Mouse (Mus musculus) heart, embryonic 14.5 days (tissue): ENCODE data around the gene Unc13d. TPM values are rescaled to one million over a fixed set of nuclear protein-coding genes. Genes with fewer than 3 reads are reported as not detected.

Experiments used
- ATAC-seq: fragments of 200-750 bp; cut with Nextera tagmentation; 2 replicates; pipeline ENCODE4 v1.8.0; 2017; ENCODE audit warnings: low read depth, moderate TSS enrichment; ENCODE audit not compliant: insufficient number of reproducible peaks, insufficient read depth, low FRiP score
- H3K27ac ChIP-seq, 2 experiments: fragments of 200-500 bp in 1 of 2; fragments of 300-500 bp in 1 of 2; sonication (generic) in 1 of 2; replicated peaks in 1 of 2; 2 replicates each; pipeline ENCODE4 v1.5.1; 2012 to 2014; ENCODE audit warnings: low read depth in 2 of 2, low read length in 2 of 2, control low read depth in 1 of 2, mild to moderate bottlenecking in 1 of 2, mixed read lengths in 1 of 2; ENCODE audit not compliant: control insufficient read depth in 1 of 2, insufficient read depth in 1 of 2
- H3K27me3 ChIP-seq: fragments of 300-500 bp; sonication (generic); 2 replicates; pipeline ENCODE4 v1.6.1; 2014; ENCODE audit warnings: mild to moderate bottlenecking, low read length, control low read depth; ENCODE audit not compliant: control insufficient read depth, insufficient read depth
- H3K36me3 ChIP-seq: fragments of 300-500 bp; sonication (generic); 2 replicates; pipeline ENCODE4 v1.6.1; 2014; ENCODE audit warnings: mild to moderate bottlenecking, control low read depth, low read length, mixed read lengths; ENCODE audit not compliant: control insufficient read depth, insufficient read depth
- H3K4me1 ChIP-seq, 2 experiments: fragments of 200-500 bp in 1 of 2; fragments of 300-500 bp in 1 of 2; sonication (generic) in 1 of 2; 2 replicates each; pipeline ENCODE4 v1.6.1; 2012 to 2014; ENCODE audit warnings: low read length in 2 of 2, control low read depth in 1 of 2, mixed read lengths in 1 of 2; ENCODE audit not compliant: control insufficient read depth in 2 of 2, insufficient read depth in 2 of 2
- H3K4me2 ChIP-seq: fragments of 300-500 bp; sonication (generic); 2 replicates; pipeline ENCODE4 v1.6.1; 2014; ENCODE audit warnings: mild to moderate bottlenecking, low read length
- H3K4me3 ChIP-seq, 2 experiments: fragments of 200-500 bp in 1 of 2; fragments of 300-500 bp in 1 of 2; sonication (generic) in 1 of 2; 2 replicates each; pipeline ENCODE4 v1.5.1; 2012 to 2014; ENCODE audit warnings: low read length in 2 of 2, mild to moderate bottlenecking in 2 of 2, control low read depth in 1 of 2, low read depth in 1 of 2, moderate library complexity in 1 of 2; ENCODE audit not compliant: control insufficient read depth in 1 of 2, insufficient read depth in 1 of 2
- H3K9ac ChIP-seq: fragments of 300-500 bp; sonication (generic); 2 replicates; pipeline ENCODE4 v1.6.1; 2014; ENCODE audit warnings: mild to moderate bottlenecking, low read length
- H3K9me3 ChIP-seq: fragments of 300-500 bp; sonication (generic); 2 replicates; pipeline ENCODE4 v1.6.1; 2016; ENCODE audit warnings: low read length, control low read depth; ENCODE audit not compliant: control insufficient read depth
- WGBS: fragments of 180-500 bp; shearing (Covaris S2); extraction: QIAGEN DNeasy Blood & Tissue Kit; methylation state at CpG from one replicate; pipeline ENCODE4 v1.1.7; 2014; 5-methylcytosine and 5-hydroxymethylcytosine counted together
- polyA plus RNA-seq: library from polyadenylated mRNA; unstranded; fragments of >200 nt; fragmentation: Nextera tagmentation; extraction: Ambion mirVana; gene quantifications from 2 replicates; pipeline ENCODE4 v1.2.1, GENCODE M21; 2014

Unc13d gene
- polyA plus RNA-seq, 1 experiment from 2014 or later = 0.69 TPM

- Histone ChIP-seq H3K4me1 (no peaks in the 10 kb centered on the region), H3K27ac (no peak overlapping the region), H3K27me3 (no peaks in the 10 kb centered on the region), H3K4me3 (no peak overlapping the region), H3K9me3 (no peaks in the 10 kb centered on the region), H3K36me3 (peaks cover 59% of the 10 kb centered on the region), H3K4me2 (no peak overlapping the region), H3K9ac (no peak overlapping the region)
- ATAC-seq = no peak
- WGBS = 87% methylated on average over 5 of the region's 5 CpGs
These were observed 35.2 kb downstream of the Unc13d start for GRCm38 (mm10) chr11:116042372-116043138.

DNA sequence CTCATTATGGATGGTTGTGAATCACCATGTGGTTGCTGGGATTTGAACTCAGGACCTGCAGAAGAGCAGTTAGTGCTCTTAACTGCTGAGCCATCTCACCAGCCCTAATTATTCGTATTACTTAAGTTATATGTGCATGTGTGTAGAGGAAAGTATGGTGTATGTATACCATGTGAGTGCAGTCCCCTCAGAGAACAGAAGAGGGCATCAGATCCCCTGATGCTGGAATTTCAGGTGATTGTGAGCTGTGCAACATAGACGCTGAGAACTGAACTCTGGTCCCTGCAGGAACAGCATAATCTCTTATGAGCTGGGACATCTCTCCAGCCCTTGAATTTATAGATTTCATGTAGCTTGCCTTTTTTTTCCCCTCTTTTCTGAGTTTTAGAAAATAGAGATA lies 35.9 kb downstream of the Unc13d start:
- WGBS = 97% methylated on average over 2 of the region's 2 CpGs
- no peak for ATAC-seq
- H3K36me3 ChIP-seq = peaks cover 52% of the 10 kb centered on the region
- H3K9me3 ChIP-seq = no peaks in the 10 kb centered on the region
- H3K4me2 ChIP-seq = no peak overlapping the region
- H3K9ac ChIP-seq = no peak overlapping the region
- no peaks in the 10 kb centered on the region for H3K27me3 ChIP-seq
- H3K27ac ChIP-seq = no peak overlapping the region
- H3K4me3 ChIP-seq = no peak overlapping the region
- H3K4me1 ChIP-seq = no peaks in the 10 kb centered on the region

DNA sequence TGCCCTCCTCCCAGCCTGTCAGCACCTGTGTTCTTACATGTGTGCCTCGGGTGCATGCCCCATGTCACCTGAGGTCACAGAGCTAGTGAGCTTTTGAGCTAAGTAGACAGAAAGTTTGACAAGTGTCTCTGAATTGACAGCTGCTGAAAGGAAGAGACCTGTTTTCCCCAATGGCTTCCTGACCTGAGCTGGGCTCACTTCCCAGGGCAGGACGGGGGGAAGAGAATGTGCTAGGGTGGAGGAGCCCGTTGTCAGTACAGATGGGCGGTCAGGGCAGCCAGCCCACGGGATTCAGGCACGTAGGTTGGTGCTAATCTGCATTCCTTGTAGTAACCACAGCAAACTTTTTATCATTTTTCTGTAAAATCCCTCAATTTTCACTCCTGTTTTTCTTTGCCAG lies 37.2 kb downstream of the Unc13d start:
- no peak overlapping the region for H3K27ac ChIP-seq
- no peak overlapping the region for H3K4me2 ChIP-seq
- H3K4me1 ChIP-seq = no peaks in the 10 kb centered on the region
- WGBS = 61% methylated on average over 6 of the region's 6 CpGs
- no peaks in the 10 kb centered on the region for H3K9me3 ChIP-seq
- H3K9ac ChIP-seq = no peak overlapping the region
- no peak for ATAC-seq
- peaks cover 51% of the 10 kb centered on the region for H3K36me3 ChIP-seq
- no peak overlapping the region for H3K4me3 ChIP-seq
- no peaks in the 10 kb centered on the region for H3K27me3 ChIP-seq

GRCm38 (mm10) chr11:116037826-116038225 lies 39.9 kb downstream of the Unc13d start:
- 96% methylated on average over 9 of the region's 9 CpGs for WGBS

DNA sequence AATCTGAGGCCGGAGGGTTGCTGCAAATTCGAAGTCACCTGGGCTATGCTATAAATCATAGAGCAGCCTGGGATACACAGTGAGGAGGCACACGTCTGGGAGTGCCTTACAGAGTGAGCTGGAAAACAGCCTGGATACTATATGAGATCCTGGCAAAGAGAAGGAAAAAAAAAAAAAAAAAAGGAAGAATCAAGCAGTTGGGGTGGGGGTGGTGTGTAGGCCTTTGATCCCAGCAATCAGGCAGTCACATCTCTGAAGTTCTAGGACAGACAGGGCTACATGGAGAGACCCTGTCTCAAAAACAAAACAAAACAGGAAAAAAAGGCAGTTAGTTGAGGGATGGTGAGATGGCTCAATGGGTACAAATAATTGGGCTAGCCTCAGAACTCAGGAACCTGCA lies 41.1 kb downstream of the Unc13d start:
- no peak overlapping the region for H3K27ac ChIP-seq
- H3K4me2 ChIP-seq = no peak overlapping the region
- H3K4me1 ChIP-seq = peaks cover under 1 to 2% of the 10 kb centered on the region in 2 experiments; a peak in 2 of 4 replicates
- ATAC-seq = no peak
- H3K27me3 ChIP-seq = no peaks in the 10 kb centered on the region
- H3K9me3 ChIP-seq = no peaks in the 10 kb centered on the region
- no peak overlapping the region for H3K4me3 ChIP-seq
- no peak overlapping the region for H3K9ac ChIP-seq
- peaks cover 37% of the 10 kb centered on the region for H3K36me3 ChIP-seq
- WGBS = 92% methylated on average over 3 of the region's 3 CpGs

More at GRCm38 (mm10) chr11:116037826-116038225, 39.9 kb downstream of the Unc13d start:
- Histone ChIP-seq H3K4me2 (no peak overlapping the region), H3K27ac (no peak overlapping the region), H3K9me3 (no peaks in the 10 kb centered on the region), H3K4me1 (no peaks in the 10 kb centered on the region), H3K4me3 (no peak overlapping the region), H3K27me3 (no peaks in the 10 kb centered on the region), H3K36me3 (peaks cover 42% of the 10 kb centered on the region), H3K9ac (no peak overlapping the region)
- ATAC-seq = no peak

GRCm38 (mm10) chr11:116034584-116034983 lies 43.2 kb downstream of the Unc13d start:
- WGBS = 91% methylated on average over 6 of the region's 6 CpGs
- no peak overlapping the region for H3K4me3 ChIP-seq
- H3K27me3 ChIP-seq = no peaks in the 10 kb centered on the region
- peaks cover 5 to 12% of the 10 kb centered on the region in 2 experiments for H3K4me1 ChIP-seq
- no peak overlapping the region for H3K4me2 ChIP-seq
- no peak for ATAC-seq
- no peak overlapping the region for H3K9ac ChIP-seq
- peaks cover 25% of the 10 kb centered on the region for H3K36me3 ChIP-seq
- no peak overlapping the region for H3K27ac ChIP-seq
- H3K9me3 ChIP-seq = no peaks in the 10 kb centered on the region

DNA sequence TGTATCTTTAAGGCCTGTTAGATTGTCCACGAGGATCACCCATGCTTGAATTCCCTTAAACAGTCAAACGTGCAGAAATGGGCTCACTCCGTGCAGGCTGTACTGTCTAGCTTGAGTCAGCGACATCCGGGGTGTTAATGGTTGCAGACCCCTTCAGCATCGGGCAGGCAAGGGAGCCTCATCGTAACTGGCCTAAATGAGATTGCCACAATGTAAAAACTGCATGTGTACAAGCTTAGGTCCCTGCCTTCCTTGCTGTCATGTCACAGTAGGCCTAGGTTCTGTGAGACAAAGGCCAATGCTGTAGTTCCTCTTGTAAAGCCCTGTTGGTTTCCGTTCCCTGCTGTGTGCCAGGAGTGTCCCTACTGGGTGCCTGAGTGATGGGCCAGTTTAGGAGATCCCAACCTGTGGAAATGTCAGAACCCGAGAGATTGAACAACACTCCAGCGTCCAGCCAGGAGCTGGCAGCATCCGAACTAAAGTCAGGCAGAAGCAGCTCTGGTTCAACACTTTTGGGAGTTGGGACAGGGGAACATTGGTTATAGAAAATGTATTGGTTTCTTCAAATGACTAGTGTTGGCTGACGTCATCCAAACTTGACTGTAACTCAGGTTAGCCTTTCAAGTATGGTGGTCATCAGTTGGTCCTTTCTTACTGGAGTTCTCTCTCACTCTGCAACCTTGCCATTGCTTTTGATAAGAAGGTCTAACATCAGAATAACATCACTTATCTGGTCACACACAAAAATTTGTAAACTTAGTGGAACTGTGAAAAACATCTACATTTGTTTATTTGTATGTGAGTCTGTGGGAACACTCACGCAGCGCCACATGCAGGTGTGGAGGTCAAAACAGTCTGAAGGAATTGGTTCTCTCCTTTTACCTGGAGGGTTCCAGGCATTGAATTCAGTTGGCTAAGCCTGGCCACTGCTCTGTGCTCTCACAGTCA lies 46.6 kb downstream of the Unc13d start:
- Histone ChIP-seq H3K9me3 (no peaks in the 10 kb centered on the region), H3K27me3 (no peaks in the 10 kb centered on the region), H3K4me2 (peak overlapping the region; percentile 94), H3K4me1 (peaks cover 5 to 15% of the 10 kb centered on the region in 2 experiments), H3K36me3 (0 out of 2 replicates have a peak, but pooled peaks cover 8% of the 10 kb centered on the region), H3K4me3 (peak overlapping the region; percentile 72 to 80), H3K27ac (peak overlapping the region; percentile 99 to 100), H3K9ac (peak overlapping the region; percentile 98)
- peak; percentile 3; the same call in 1 of the 2 replicates for ATAC-seq
- WGBS = 24% methylated on average over 14 of the region's 14 CpGs
